Mouse (Mus musculus) MEL (cell line): ENCODE data around the gene Smagp. TPM values are rescaled to one million over a fixed set of nuclear protein-coding genes. Genes with fewer than 3 reads are reported as not detected.

Experiments
- DNase-seq: peaks from one replicate; pipeline ENCODE4 v3.0.0; 2011; ENCODE audit warnings: low read depth, low spot score
- H3K27ac ChIP-seq: 2 replicates; pipeline ENCODE4 v1.5.1; 2012; ENCODE audit warnings: low read depth, mild to moderate bottlenecking, control low read depth, low read length, moderate library complexity; ENCODE audit not compliant: control insufficient read depth
- H3K27me3 ChIP-seq, 2 experiments: fragments of 150-350 bp in 1 of 2; sonication (generic) in 1 of 2; 2 replicates each; pipeline ENCODE4 v1.6.1; 2012; ENCODE audit warnings: low read length in 2 of 2, mild to moderate bottlenecking in 2 of 2, improper control_type of control experiment in 1 of 2, moderate library complexity in 1 of 2; ENCODE audit not compliant: insufficient read depth in 2 of 2, control insufficient read depth in 1 of 2
- H3K36me3 ChIP-seq, 2 experiments: 2 replicates each; pipeline ENCODE4 v1.6.1; 2012 to 2014; ENCODE audit warnings: low read length in 2 of 2, improper control_type of control experiment in 1 of 2, inconsistent platforms in 1 of 2, mild to moderate bottlenecking in 1 of 2; ENCODE audit not compliant: insufficient read depth in 2 of 2, control insufficient read depth in 1 of 2
- H3K4me1 ChIP-seq, 2 experiments: fragments of 150-350 bp in 1 of 2; sonication (generic) in 1 of 2; 2 replicates each; pipeline ENCODE4 v1.6.1; 2012; ENCODE audit warnings: low read length in 2 of 2, improper control_type of control experiment in 1 of 2, mild to moderate bottlenecking in 1 of 2; ENCODE audit not compliant: insufficient read depth in 2 of 2, control insufficient read depth in 1 of 2
- H3K4me3 ChIP-seq, 2 experiments: fragments of 150-350 bp in 1 of 2; sonication (generic) in 1 of 2; 2 replicates each; pipeline ENCODE4 v1.5.1; 2012; ENCODE audit warnings: low read depth in 2 of 2, low read length in 2 of 2, mild to moderate bottlenecking in 2 of 2, moderate library complexity in 2 of 2, control low read depth in 1 of 2, improper control_type of control experiment in 1 of 2; ENCODE audit not compliant: control insufficient read depth in 1 of 2, insufficient read depth in 1 of 2
- H3K79me2 ChIP-seq: 2 replicates; pipeline ENCODE4 v1.6.1; 2012; ENCODE audit warnings: mild to moderate bottlenecking, low read length, moderate library complexity; ENCODE audit not compliant: control insufficient read depth, poor library complexity, insufficient read depth
- H3K9ac ChIP-seq: 2 replicates; pipeline ENCODE4 v1.6.1; 2012; ENCODE audit warnings: low read depth, mild to moderate bottlenecking, control low read depth, low read length, moderate library complexity; ENCODE audit not compliant: control insufficient read depth, poor library complexity, severe bottlenecking
- H3K9me3 ChIP-seq: fragments of 150-350 bp; sonication (generic); replicated peaks from 2 replicates; pipeline ENCODE4 v1.6.1; 2012; ENCODE audit warnings: mild to moderate bottlenecking, low read length, improper control_type of control experiment, moderate library complexity; ENCODE audit not compliant: insufficient read depth
- GATA1 ChIP-seq: IDR thresholded peaks from 2 replicates; pipeline ENCODE4 v1.6.1; 2011; ENCODE audit warnings: low read depth, low read length, improper control_type of control experiment
- HCFC1 ChIP-seq: IDR thresholded peaks from 2 replicates; pipeline ENCODE4 v1.6.1; 2012; ENCODE audit warnings: low read depth, mild to moderate bottlenecking, inconsistent platforms, low read length, improper control_type of control experiment, moderate library complexity
- polyA plus RNA-seq, 2 experiments: library from polyadenylated mRNA; stranded (reverse) in 1 of 2; unstranded in 1 of 2; fragments of >175 nt in 1 of 2; fragments of >200 nt in 1 of 2; gene quantifications; 2 replicates each; pipeline versions ENCODE4 v1.2.1 to v1.2.4; 2012; ENCODE audit warnings: low replicate concordance in 2 of 2, low read depth in 1 of 2; ENCODE audit not compliant: insufficient read length in 2 of 2, insufficient read depth in 1 of 2, missing spikeins in 1 of 2
- total RNA-seq: library from RNA; depleted of rRNA; stranded (reverse); fragments of 300-350 nt; gene quantifications from 2 replicates; pipeline ENCODE4 v1.2.3, GENCODE M21; 2012; rRNA removed

Gene Smagp
- total and polyA plus RNA-seq, 3 experiments, result 2.6 to 22.6 TPM; not detected in 1

DNA sequence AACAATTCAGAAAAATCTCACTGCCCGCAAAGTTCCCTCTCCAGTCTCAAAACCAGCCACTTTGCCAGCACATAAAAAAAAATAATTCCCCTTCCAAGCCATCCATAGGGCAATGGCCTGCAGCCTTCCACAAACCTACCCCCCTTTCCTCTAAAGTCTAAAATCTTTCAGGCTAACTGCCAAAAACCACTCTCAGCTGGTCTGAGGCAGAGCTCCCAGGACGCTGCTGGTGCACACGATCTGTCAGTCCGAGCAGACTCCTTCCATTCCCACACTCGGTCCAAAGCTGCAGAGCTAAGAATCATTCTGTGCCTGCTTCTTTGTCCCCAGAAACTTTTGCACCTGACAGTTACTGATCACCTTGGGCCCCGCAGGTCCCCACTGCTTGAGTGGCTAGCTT, 62.8 kb downstream of the Smagp start:
- H3K27ac ChIP-seq, result no peak overlapping the region
- H3K4me3 ChIP-seq, result no peak overlapping the region
- H3K79me2 ChIP-seq, result no peaks in the 10 kb centered on the region
- no peak for DNase-seq
- peak; percentile 56; the same call in 1 of the 2 replicates for TF ChIP-seq GATA1
- no peak for TF ChIP-seq HCFC1
- H3K9me3 ChIP-seq, result no peaks in the 10 kb centered on the region
- H3K36me3 ChIP-seq, result no peaks in the 10 kb centered on the region; a peak in 1 of 4 replicates
- peaks cover 3 to 4% of the 10 kb centered on the region in 2 experiments; a peak in 1 of 4 replicates for H3K4me1 ChIP-seq
- H3K9ac ChIP-seq, result no peak overlapping the region
- peaks cover 2 to 3% of the 10 kb centered on the region in 2 experiments; a peak in 2 of 4 replicates for H3K27me3 ChIP-seq

Other genes with a start within 250 kb of the Smagp start
- 0.15 TPM in 1 of 2 replicates, not detected in the other for gene Gm5475, start 214.8 kb downstream of the Smagp start, total RNA-seq
- gene Gm5475, start 214.8 kb downstream of the Smagp start, polyA plus RNA-seq, result under 1 TPM in 1 of 2 experiments, not detected in 1; 0.14 TPM
- gene Slc11a2, start 211.9 kb downstream of the Smagp start, total RNA-seq, result 52.7 and 69.0 TPM in 2 replicates
- 100 to 1,000 TPM in 1 of 2 experiments, not detected in 1; 112 TPM for gene Slc11a2, start 211.9 kb downstream of the Smagp start, polyA plus RNA-seq
- 30.1 and 38.8 TPM in 2 replicates for gene Letmd1, start 167.9 kb downstream of the Smagp start, total RNA-seq
- 100 to 1,000 TPM in 1 of 2 experiments, 10 to 100 TPM in 1; 64.3 to 277 TPM for gene Letmd1, start 167.9 kb downstream of the Smagp start, polyA plus RNA-seq
- 5.3 and 5.8 TPM in 2 replicates for gene Csrnp2, start 141.5 kb downstream of the Smagp start, total RNA-seq
- 1 to 10 TPM in 1 of 2 experiments, not detected in 1; 4.2 TPM for gene Csrnp2, start 141.5 kb downstream of the Smagp start, polyA plus RNA-seq
- 15.4 and 21.5 TPM in 2 replicates for gene Tfcp2, start 84.9 kb downstream of the Smagp start, total RNA-seq
- gene Tfcp2, start 84.9 kb downstream of the Smagp start, polyA plus RNA-seq, result 10 to 100 TPM in 1 of 2 experiments, not detected in 1; 20.4 TPM
- 0.46 and 0.59 TPM in 2 replicates for gene Pou6f1, start 37.0 kb downstream of the Smagp start, total RNA-seq
- gene Pou6f1, start 37.0 kb downstream of the Smagp start, polyA plus RNA-seq, result 1 to 10 TPM in 1 of 2 experiments, not detected in 1; 2.5 TPM
- gene Dazap2, start 21.6 kb downstream of the Smagp start, total RNA-seq, result 100 and 107 TPM in 2 replicates
- gene Dazap2, start 21.6 kb downstream of the Smagp start, polyA plus RNA-seq, result 100 to 1,000 TPM; 233 to 341 TPM
- 79.9 and 94.7 TPM in 2 replicates for gene Bin2, start 32.6 kb upstream of the Smagp start, total RNA-seq
- 100 to 1,000 TPM; 106 to 128 TPM for gene Bin2, start 32.6 kb upstream of the Smagp start, polyA plus RNA-seq
- gene Cela1, start 51.0 kb upstream of the Smagp start, total RNA-seq, result 42.2 and 60.3 TPM in 2 replicates
- gene Cela1, start 51.0 kb upstream of the Smagp start, polyA plus RNA-seq, result 10 to 100 TPM in 1 of 2 experiments, not detected in 1; 51.4 TPM
- gene Galnt6, start 92.4 kb upstream of the Smagp start, total RNA-seq, result 17.0 and 17.5 TPM in 2 replicates
- 10 to 100 TPM in 1 of 2 experiments, not detected in 1; 16.1 TPM for gene Galnt6, start 92.4 kb upstream of the Smagp start, polyA plus RNA-seq
- 0.35 and 0.72 TPM in 2 replicates for gene Slc4a8, start 124.8 kb upstream of the Smagp start, total RNA-seq
- 1 to 10 TPM in 1 of 2 experiments, not detected in 1; 2.5 TPM for gene Slc4a8, start 124.8 kb upstream of the Smagp start, polyA plus RNA-seq
- 0.03 and 0.08 TPM in 2 replicates for gene Scn8a, start 232.9 kb upstream of the Smagp start, total RNA-seq
- under 1 TPM in 1 of 2 experiments, not detected in 1; 0.01 TPM for gene Scn8a, start 232.9 kb upstream of the Smagp start, polyA plus RNA-seq